Mouse (Mus musculus) retina, adult 2 months (tissue): Measurements from ENCODE around the gene Tmem136.
A peak's percentile ranks its signal among the peaks of the same experiment; 100 is the strongest.

Experiments
- DNase-seq: peaks from one replicate; pipeline ENCODE4 v3.0.0-alpha.2; 2012; ENCODE audit warnings: low read depth, low spot score

The Tmem136 gene

GRCm38 (mm10) chr9:43108721-43109120 lies 7.6 kb downstream of the Tmem136 start:
- no peak for DNase-seq

GRCm38 (mm10) chr9:43108081-43108480 lies 8.3 kb downstream of the Tmem136 start:
- no peak for DNase-seq

GRCm38 (mm10) chr9:43107555-43107954 lies 8.8 kb downstream of the Tmem136 start:
- no peak for DNase-seq

- no peak for DNase-seq
Observed at GRCm38 (mm10) chr9:43107187-43107517, 9.2 kb downstream of the Tmem136 start, which contains the start of gene Arhgef12. TSS of gene Arhgef12 (minus strand) at chr9:43107239.

GRCm38 (mm10) chr9:43106426-43107186 lies 9.8 kb downstream of the Tmem136 start:
- DNase-seq: no peak

- peak; percentile 69 for DNase-seq
Observed at GRCm38 (mm10) chr9:43105664-43106361, 10.6 kb downstream of the Tmem136 start.

- DNase-seq: no peak
Observed at GRCm38 (mm10) chr9:43104873-43105663, 11.3 kb downstream of the Tmem136 start.

- DNase-seq: no peak
Observed at GRCm38 (mm10) chr9:43104526-43104872, 11.9 kb downstream of the Tmem136 start.

- no peak for DNase-seq
Observed at GRCm38 (mm10) chr9:43103675-43104299, 12.6 kb downstream of the Tmem136 start.

- DNase-seq: no peak
Observed at GRCm38 (mm10) chr9:43102931-43103330, 13.4 kb downstream of the Tmem136 start.

GRCm38 (mm10) chr9:43101936-43102595 lies 14.3 kb downstream of the Tmem136 start:
- DNase-seq: no peak

- DNase-seq: no peak
Observed at GRCm38 (mm10) chr9:43098922-43099321, 17.4 kb downstream of the Tmem136 start.

GRCm38 (mm10) chr9:43097801-43098557 lies 18.4 kb downstream of the Tmem136 start:
- DNase-seq: no peak

GRCm38 (mm10) chr9:43096337-43096736 lies 20.0 kb downstream of the Tmem136 start:
- DNase-seq: no peak

GRCm38 (mm10) chr9:43094828-43095227 lies 21.5 kb downstream of the Tmem136 start:
- DNase-seq: no peak

GRCm38 (mm10) chr9:43093803-43094202 lies 22.6 kb downstream of the Tmem136 start:
- no peak for DNase-seq

- DNase-seq: no peak
Observed at GRCm38 (mm10) chr9:43085686-43086285, 30.6 kb downstream of the Tmem136 start.

- DNase-seq: no peak
Observed at GRCm38 (mm10) chr9:43084496-43085362, 31.6 kb downstream of the Tmem136 start.

GRCm38 (mm10) chr9:43083441-43084055 lies 32.8 kb downstream of the Tmem136 start:
- DNase-seq: no peak
